Mouse (Mus musculus) bone marrow, adult 2 months (tissue): ENCODE results near the gene Bcr.

Experiments used
- CTCF ChIP-seq: fragments of 200-500 bp; IDR thresholded peaks from 2 replicates; pipeline ENCODE4 v1.5.1; 2011; ENCODE audit warnings: low read length, control low read depth; ENCODE audit not compliant: control insufficient read depth, insufficient read depth
- POLR2A ChIP-seq: fragments of 200-500 bp; IDR thresholded peaks from 2 replicates; pipeline ENCODE4 v1.6.1; 2011; ENCODE audit warnings: low read depth, mild to moderate bottlenecking, control low read depth, low read length, borderline replicate concordance; ENCODE audit not compliant: control insufficient read depth

GRCm38 (mm10) chr10:75135518-75136162, 75.2 kb downstream of the Bcr start:
- no peak for TF ChIP-seq CTCF
- TF ChIP-seq POLR2A = no peak
